In genomic region chr17:28879931-28880391, GRCm38 (mm10) we compare ENCODE assay signal across 7 mouse cellular contexts. TPM values are rescaled to one million over a fixed set of nuclear protein-coding genes. Genes with fewer than 3 reads are reported as not detected.
A peak's percentile ranks its signal among the peaks of the same experiment; 100 is the strongest.
DNase-seq lines count a peak whose midpoint lies in the region; ATAC-seq lines count a peak whose summit lies in the region.

No protein-coding gene starts in this region.

- 0 out of 2 replicates have a peak overlapping the region, but pooled peaks have one; percentile 4 for H3K4me2 ChIP-seq in midbrain, embryonic 11.5 days

- H3K9ac ChIP-seq in midbrain, embryonic 11.5 days (ENCODE audit: low read length), result no peak overlapping the region

- WGBS in midbrain, embryonic 11.5 days, result 8% methylated on average over 18 of the region's 18 CpGs

- peak; percentile 96 for DNase-seq in ZHBTc4 (ENCODE audit: low read depth, low spot score)
- peak; percentile 93 to 97 for DNase-seq in cerebellum, postnatal 10 days
- peak; percentile 71 to 85 for DNase-seq in frontal cortex, postnatal 36 days (ENCODE audit: low spot score in 2 of 2)
- DNase-seq in induced T-regulatory cell, adult 2 months (ENCODE audit: low read depth), result peak; percentile 83
- DNase-seq in left cerebral cortex, postnatal 25 days (ENCODE audit: low spot score in 2 of 2), result peak; percentile 79 to 82
- DNase-seq in midbrain, embryonic 11.5 days (ENCODE audit: low spot score, missing footprints), result peak; percentile 100
- DNase-seq in spleen, adult 12 weeks (ENCODE audit: low spot score), result peak; percentile 69

- H3K4me1 ChIP-seq in midbrain, embryonic 11.5 days (ENCODE audit: control insufficient read depth, insufficient read depth, low read length), result no peaks in the 10 kb centered on the region; the same call in 1 of the 2 replicates

- intact Hi-C loops in left cerebral cortex, postnatal 25 days (cut with DNase I), result loop anchor here (5.0 kb wide), 1 partner anchor 188 kb away; the partner anchor contains the start of genes Mapk14 and Slc26a8

- no peaks in the 10 kb centered on the region for H3K9me3 ChIP-seq in midbrain, embryonic 11.5 days (ENCODE audit: control insufficient read depth, low read length)

- H3K27me3 ChIP-seq in midbrain, embryonic 11.5 days (ENCODE audit: control insufficient read depth, insufficient read depth, low read length), result peaks cover 4% of the 10 kb centered on the region; the same call in 1 of the 2 replicates

- H3K4me3 ChIP-seq in midbrain, embryonic 11.5 days (ENCODE audit: low read depth, low read length), result no peak overlapping the region

- H3K27ac ChIP-seq in midbrain, embryonic 11.5 days (ENCODE audit: low read depth, low read length), result no peak overlapping the region

- ATAC-seq in midbrain, embryonic 11.5 days (ENCODE audit: low FRiP score), result peak; percentile 42; the same call in 1 of the 2 replicates

- no peaks in the 10 kb centered on the region for H3K36me3 ChIP-seq in midbrain, embryonic 11.5 days (ENCODE audit: control insufficient read depth, insufficient read depth, low read length)

RNA-seq across cellular contexts. Expression of gene Pnpla1, which starts 21.8 kb away (rescaled TPM):
- under 1 TPM; 0.46 to 0.57 TPM for total RNA-seq in left cerebral cortex, postnatal 25 days (2021)
- polyA plus RNA-seq in midbrain, embryonic 11.5 days (2014; fragmentation: Nextera tagmentation; extraction: Ambion mirVana), result not detected in 2 replicates

RNA-seq across cellular contexts. Expression of gene 4930539E08Rik, which starts 35.2 kb away (rescaled TPM):
- total RNA-seq in left cerebral cortex, postnatal 25 days (2021), result 10 to 100 TPM in 1 of 2 experiments, 1 to 10 TPM in 1; 9.5 to 11.4 TPM
- polyA plus RNA-seq in midbrain, embryonic 11.5 days (2014; fragmentation: Nextera tagmentation; extraction: Ambion mirVana), result 0.10 TPM in 1 of 2 replicates, not detected in the other
